Mouse (Mus musculus): ENCODE results near the gene Eno4. TPM values are rescaled to one million over a fixed set of nuclear protein-coding genes. Genes with fewer than 3 reads are reported as not detected.
A peak's percentile ranks its signal among the peaks of the same experiment; 100 is the strongest.

Gene Eno4
- polyA plus RNA-seq, 1 experiment = not detected

DNA sequence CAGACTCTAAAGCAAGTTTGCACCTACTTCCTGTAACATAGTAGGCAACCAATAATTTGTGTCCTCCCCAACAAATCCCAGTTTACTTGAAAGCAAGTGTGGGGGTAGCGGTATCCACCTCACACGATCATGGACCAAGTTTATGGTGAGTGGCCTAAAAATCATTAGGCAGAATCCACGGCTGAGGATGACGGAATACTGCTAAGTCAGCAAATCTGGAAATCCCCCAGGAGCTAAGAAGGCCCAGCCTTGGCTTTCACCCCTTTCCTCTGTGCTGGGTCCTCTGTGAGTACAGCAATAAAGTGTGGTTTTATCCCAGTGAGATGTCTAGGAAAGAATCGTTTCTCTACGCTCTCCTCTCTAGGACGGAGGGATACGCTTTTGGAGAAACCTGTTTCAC lies 11.6 kb downstream of the Eno4 start:
- WGBS = 85% methylated on average over 8 of the region's 8 CpGs
- Histone ChIP-seq H3K27ac (ENCODE audit: insufficient read depth, low read depth, low read length) (no peak overlapping the region), H3K4me1 (ENCODE audit: control insufficient read depth, insufficient read depth, low read length) (no peaks in the 10 kb centered on the region), H3K4me3 (ENCODE audit: insufficient read depth, low read depth, low read length) (no peak overlapping the region)
- TF ChIP-seq POLR2A (IDR thresholded peaks at IDR 0.05; ENCODE audit: insufficient read depth, low read depth, low read length) (no peak), CTCF (IDR thresholded peaks at IDR 0.05; ENCODE audit: insufficient read depth, low read depth, low read length) (no peak)

DNA sequence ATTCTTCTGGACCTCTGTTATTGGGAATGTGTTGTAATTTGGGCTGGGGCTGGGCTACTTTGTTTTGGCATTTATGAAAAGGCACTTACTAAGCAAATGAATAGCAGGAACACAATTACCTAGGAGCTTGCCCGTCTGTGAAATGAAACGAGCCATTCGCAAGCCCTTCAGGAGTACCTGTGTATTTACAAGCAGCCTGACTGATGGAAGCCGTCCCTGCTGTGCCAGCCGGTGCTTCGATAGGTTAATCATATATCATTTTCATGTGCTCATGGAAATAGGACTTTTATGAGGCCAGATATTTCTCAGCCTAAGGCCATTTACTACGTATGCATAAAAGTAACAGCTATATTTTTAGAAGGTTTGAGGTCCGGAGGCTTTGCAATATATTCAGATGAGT lies 19.8 kb downstream of the Eno4 start:
- TF ChIP-seq CTCF (IDR thresholded peaks at IDR 0.05; ENCODE audit: insufficient read depth, low read depth, low read length) (no peak), POLR2A (IDR thresholded peaks at IDR 0.05; ENCODE audit: insufficient read depth, low read depth, low read length) (no peak)
- WGBS = 68% methylated on average over 8 of the region's 8 CpGs
- Histone ChIP-seq H3K4me1 (ENCODE audit: control insufficient read depth, insufficient read depth, low read length) (no peaks in the 10 kb centered on the region), H3K4me3 (ENCODE audit: insufficient read depth, low read depth, low read length) (no peak overlapping the region), H3K27ac (ENCODE audit: insufficient read depth, low read depth, low read length) (no peak overlapping the region)

DNA sequence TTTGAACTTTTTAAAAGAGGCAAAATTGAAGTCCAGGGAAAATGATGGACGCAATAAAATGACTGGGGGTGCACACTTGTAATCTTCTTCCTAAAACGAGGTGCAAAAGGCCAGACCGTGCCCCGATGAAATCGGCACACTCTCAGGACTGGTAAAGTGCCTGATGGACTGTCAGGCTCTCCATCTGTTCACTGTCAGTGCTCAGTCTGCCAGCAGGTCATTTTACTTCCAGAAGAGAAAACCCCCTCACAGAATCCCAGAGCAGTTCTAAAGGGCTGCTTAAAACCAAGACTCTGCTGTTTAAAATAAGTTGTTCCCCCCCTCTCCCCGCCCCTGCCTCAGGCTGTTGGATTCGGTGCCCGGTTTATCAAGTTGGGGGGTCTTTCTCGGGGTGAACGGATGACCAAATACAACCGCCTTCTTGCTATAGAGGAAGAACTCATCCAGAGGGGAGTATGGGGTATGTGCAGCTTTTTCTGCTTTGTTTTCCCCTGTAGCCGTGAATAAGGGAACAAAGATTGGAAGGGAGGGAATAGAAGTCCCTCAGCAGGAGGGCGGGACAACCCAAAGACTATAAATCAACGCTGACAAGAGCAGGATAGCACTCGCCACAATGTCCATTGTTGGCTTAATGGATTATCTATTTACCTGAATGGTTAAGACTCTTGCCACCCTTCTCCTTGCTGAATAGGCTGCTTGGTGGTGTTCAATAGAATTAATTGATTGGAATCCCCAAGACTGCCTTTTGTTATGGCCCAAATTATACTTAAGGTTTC lies 25.7 kb downstream of the Eno4 start:
- Histone ChIP-seq H3K4me1 (ENCODE audit: control insufficient read depth, insufficient read depth, low read length) (no peaks in the 10 kb centered on the region), H3K27ac (ENCODE audit: insufficient read depth, low read depth, low read length) (no peak overlapping the region), H3K4me3 (ENCODE audit: insufficient read depth, low read depth, low read length) (no peak overlapping the region)
- TF ChIP-seq CTCF (IDR thresholded peaks at IDR 0.05; ENCODE audit: insufficient read depth, low read depth, low read length) (no peak), POLR2A (IDR thresholded peaks at IDR 0.05; ENCODE audit: insufficient read depth, low read depth, low read length) (no peak)
- WGBS = 47% methylated on average over 15 of the region's 15 CpGs

DNA sequence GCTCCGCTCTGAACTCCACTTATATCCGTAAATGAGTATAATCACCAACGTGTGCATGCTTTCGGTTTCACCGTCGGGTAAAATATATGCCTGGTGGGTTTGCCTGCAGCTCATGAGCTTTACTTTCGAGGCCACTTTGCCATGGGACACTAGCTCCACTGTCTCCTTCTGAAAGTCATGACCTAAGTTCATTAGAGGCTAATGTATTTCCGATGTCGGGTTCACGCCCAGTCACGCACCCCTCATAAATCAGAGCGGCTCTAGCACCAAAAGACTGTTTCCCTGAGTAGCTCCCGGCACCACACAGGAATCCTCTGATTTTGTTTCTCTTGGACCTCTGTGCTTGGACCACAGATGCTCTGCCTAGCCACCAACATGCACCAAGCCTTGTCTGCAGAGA lies 27.6 kb downstream of the Eno4 start:
- Histone ChIP-seq H3K4me1 (ENCODE audit: control insufficient read depth, insufficient read depth, low read length) (no peaks in the 10 kb centered on the region), H3K27ac (ENCODE audit: insufficient read depth, low read depth, low read length) (no peak overlapping the region), H3K4me3 (ENCODE audit: insufficient read depth, low read depth, low read length) (no peak overlapping the region)
- TF ChIP-seq POLR2A (IDR thresholded peaks at IDR 0.05; ENCODE audit: insufficient read depth, low read depth, low read length) = no peak
- no peak for TF ChIP-seq CTCF (IDR thresholded peaks at IDR 0.05; ENCODE audit: insufficient read depth, low read depth, low read length)
- WGBS = 93% methylated on average over 13 of the region's 13 CpGs

DNA sequence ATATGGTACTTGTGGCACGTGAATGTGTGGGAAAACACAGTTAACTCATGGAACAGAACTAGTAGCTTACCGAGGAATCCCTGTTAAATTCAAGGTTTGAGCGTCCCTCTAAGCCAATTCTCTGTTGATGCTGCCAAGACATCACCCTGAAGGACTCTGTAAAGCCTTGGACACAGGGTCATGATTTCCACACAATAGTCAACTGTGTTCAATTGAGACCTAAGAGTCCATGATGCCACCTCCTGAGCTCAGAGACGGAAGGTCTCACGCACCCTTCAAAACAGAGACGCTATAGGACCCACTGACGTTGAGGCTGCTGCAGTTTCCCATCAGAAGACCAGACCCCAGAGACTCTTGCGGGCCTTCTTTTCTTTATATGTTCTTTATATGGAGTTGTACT lies 30.9 kb downstream of the Eno4 start:
- no peak for TF ChIP-seq POLR2A (IDR thresholded peaks at IDR 0.05; ENCODE audit: insufficient read depth, low read depth, low read length)
- TF ChIP-seq CTCF (IDR thresholded peaks at IDR 0.05; ENCODE audit: insufficient read depth, low read depth, low read length) = no peak
- WGBS = 91% methylated on average over 8 of the region's 8 CpGs
- Histone ChIP-seq H3K27ac (ENCODE audit: insufficient read depth, low read depth, low read length) (no peak overlapping the region), H3K4me3 (ENCODE audit: insufficient read depth, low read depth, low read length) (no peak overlapping the region), H3K4me1 (ENCODE audit: control insufficient read depth, insufficient read depth, low read length) (peaks cover 4% of the 10 kb centered on the region)

DNA sequence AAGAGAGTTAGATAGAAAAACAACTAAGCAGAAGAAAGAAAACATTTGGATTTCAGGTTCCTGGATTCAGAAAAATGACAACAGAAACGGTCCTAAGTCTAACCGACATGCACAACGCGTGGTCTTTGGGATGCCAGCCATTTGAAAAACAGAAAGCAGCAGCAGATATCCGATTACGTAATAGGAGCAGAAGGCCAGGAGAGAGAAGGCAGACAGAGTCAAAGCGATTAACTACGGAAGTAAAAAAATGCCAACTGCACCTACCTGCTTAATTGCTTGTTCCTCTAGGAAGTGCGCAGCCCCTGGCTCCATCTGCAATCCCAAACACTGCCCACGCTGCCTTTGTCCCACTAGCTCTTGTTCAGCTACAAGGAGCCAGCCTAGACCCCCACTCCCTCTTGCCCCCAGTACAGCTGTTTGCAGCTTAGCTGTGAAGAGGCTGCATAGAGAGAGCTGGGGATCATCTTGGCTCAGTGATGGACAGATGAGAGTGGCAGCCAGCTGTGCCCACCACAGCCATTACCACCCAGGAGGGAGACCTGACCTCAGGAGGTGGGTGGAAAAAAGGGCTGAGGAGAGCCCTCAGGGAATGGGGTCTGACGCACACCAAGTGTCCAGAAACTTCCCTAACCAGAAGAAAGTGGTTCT lies 32.1 kb downstream of the Eno4 start:
- WGBS = 83% methylated on average over 11 of the region's 11 CpGs

GRCm38 (mm10) chr19:58978401-58979171 lies 35.4 kb downstream of the Eno4 start:
- H3K4me3 ChIP-seq (ENCODE audit: insufficient read depth, low read depth, low read length) = peak overlapping the region; percentile 20; the same call in 1 of the 2 replicates
- TF ChIP-seq POLR2A (IDR thresholded peaks at IDR 0.05; ENCODE audit: insufficient read depth, low read depth, low read length) (no peak), CTCF (IDR thresholded peaks at IDR 0.05; ENCODE audit: insufficient read depth, low read depth, low read length) (no peak)
- peaks cover 4% of the 10 kb centered on the region for H3K4me1 ChIP-seq (ENCODE audit: control insufficient read depth, insufficient read depth, low read length)
- WGBS = 35% methylated on average over 11 of the region's 11 CpGs
- no peak overlapping the region for H3K27ac ChIP-seq (ENCODE audit: insufficient read depth, low read depth, low read length)

More for the DNA sequence above, 32.1 kb downstream of the Eno4 start:
- TF ChIP-seq CTCF (IDR thresholded peaks at IDR 0.05; ENCODE audit: insufficient read depth, low read depth, low read length) (no peak), POLR2A (IDR thresholded peaks at IDR 0.05; ENCODE audit: insufficient read depth, low read depth, low read length) (no peak)
- H3K27ac ChIP-seq (ENCODE audit: insufficient read depth, low read depth, low read length) = no peak overlapping the region
- H3K4me3 ChIP-seq (ENCODE audit: insufficient read depth, low read depth, low read length) = no peak overlapping the region
- H3K4me1 ChIP-seq (ENCODE audit: control insufficient read depth, insufficient read depth, low read length) = peaks cover 4% of the 10 kb centered on the region

GRCm38 (mm10) chr19:58979436-58980055 lies 36.3 kb downstream of the Eno4 start:
- Histone ChIP-seq H3K4me1 (ENCODE audit: control insufficient read depth, insufficient read depth, low read length) (peaks cover 4% of the 10 kb centered on the region), H3K27ac (ENCODE audit: insufficient read depth, low read depth, low read length) (no peak overlapping the region), H3K4me3 (ENCODE audit: insufficient read depth, low read depth, low read length) (no peak overlapping the region)
- TF ChIP-seq POLR2A (IDR thresholded peaks at IDR 0.05; ENCODE audit: insufficient read depth, low read depth, low read length) (no peak), CTCF (IDR thresholded peaks at IDR 0.05; ENCODE audit: insufficient read depth, low read depth, low read length) (no peak)
- 44% methylated on average over 13 of the region's 13 CpGs for WGBS

Data from olfactory bulb, adult 2 months (tissue).